Mouse (Mus musculus) ovary, adult 2 months (tissue): Measurements from ENCODE around the gene Soat2. TPM values are rescaled to one million over a fixed set of nuclear protein-coding genes. Genes with fewer than 3 reads are reported as not detected.

Experiments
- polyA plus RNA-seq: library from polyadenylated mRNA; depleted of rRNA; stranded (reverse); fragments of >200 nt; gene quantifications from 2 replicates; pipeline ENCODE4 v1.2.3, GENCODE M21; 2012; rRNA removed

Soat2 gene
- 2.1 and 2.9 TPM in 2 replicates for polyA plus RNA-seq

DNA sequence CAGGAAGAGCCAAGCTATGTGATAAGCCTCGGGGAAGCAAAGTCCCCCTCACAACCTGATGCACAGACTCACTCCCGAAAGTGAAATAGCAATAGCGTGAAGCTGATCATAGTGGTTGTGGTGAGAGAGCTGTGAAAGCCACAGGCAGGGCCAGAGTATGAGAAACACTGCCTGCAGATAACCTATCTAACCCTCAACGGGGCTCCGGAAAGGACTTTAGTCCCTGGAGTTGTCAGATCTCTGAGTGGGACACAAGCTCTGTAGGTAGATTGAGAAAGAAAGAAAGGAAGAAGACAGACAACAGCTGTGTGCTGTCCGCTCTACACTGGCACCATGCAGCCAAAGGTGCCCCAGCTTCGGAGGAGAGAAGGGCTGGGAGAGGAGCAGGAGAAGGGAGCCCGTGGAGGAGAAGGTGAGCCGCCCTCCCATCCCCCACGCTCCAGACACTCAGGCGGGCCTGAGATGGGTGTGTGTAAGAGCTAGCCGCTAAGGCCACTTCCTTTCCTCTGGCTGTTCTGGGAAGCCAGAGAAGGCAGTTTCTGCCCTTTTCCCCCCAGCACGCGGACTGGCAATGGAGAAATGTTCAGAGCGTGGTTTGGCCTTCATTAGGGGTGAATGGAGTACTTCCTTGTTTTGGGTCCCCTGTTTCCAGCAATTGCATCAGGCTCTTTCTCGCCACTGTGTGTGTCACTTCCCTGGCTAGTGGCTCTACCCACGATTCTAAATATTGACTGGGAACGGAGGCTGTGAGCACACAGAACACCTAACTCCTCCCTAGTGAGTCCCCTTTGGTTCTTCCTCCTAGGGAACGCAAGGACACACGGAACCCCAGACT, at the start of gene Soat2:
TSS of gene Soat2 (plus strand) at position 226 of the 835 bp plus-strand sequence.

DNA sequence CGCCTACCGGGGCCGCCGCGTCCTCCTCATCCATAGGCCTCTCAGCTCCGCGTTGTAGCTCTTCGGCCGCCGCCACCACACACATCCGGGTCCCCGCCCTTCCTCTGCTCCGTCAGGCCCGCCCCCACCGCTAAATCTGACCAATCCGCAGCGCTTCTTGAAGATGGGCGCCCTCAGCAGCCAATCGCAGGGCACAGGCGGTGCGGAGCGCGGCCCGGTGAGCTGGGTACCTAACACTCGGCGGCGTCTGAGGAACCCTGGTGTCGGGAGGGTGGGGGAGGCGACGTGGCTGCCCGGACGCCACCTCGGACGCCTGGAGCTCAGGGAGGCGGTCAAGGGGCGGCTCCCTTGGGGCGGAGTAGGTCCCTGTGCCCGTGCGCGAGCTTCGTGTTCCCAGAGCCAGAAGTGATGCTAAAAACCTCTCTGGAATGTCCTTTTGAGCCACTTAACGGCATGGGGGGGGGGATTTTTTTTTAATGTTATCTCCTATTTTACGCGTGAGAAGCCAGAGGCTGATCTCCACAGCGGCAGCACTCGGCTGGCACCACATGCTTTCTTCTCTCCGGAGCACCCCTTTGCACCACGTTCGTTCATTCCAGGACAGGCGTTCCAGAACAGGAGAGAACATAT, 14.1 kb upstream of the Soat2 start, which contains the start of gene Spryd3:
TSS of gene Spryd3 (minus strand) at position 106 of the 630 bp plus-strand sequence.

DNA sequence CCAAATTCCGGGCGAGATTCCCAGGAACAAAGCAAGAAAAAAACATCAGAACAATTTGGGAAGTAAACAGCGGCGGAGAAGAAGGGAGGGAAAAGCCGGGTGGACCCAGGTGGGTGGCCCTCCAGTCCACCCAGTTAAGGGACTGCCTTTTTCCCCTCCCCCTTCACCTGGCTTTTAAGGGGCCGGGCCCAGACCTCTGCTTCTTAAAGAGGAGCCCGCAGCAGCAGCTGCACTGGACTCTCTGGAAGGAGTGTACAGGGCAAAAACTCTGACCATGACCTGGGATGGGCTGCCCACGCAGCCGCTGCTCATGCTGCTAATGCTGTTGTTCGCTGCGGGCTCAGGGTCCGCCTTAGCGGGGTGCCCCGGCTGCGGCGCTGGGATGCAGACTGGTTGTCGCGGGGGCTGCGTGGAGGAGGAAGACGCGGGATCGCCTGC, 6.0 kb upstream of the Soat2 start, which contains the start of gene Igfbp6:
TSS of gene Igfbp6 (plus strand) at position 89 of the 438 bp plus-strand sequence.

DNA sequence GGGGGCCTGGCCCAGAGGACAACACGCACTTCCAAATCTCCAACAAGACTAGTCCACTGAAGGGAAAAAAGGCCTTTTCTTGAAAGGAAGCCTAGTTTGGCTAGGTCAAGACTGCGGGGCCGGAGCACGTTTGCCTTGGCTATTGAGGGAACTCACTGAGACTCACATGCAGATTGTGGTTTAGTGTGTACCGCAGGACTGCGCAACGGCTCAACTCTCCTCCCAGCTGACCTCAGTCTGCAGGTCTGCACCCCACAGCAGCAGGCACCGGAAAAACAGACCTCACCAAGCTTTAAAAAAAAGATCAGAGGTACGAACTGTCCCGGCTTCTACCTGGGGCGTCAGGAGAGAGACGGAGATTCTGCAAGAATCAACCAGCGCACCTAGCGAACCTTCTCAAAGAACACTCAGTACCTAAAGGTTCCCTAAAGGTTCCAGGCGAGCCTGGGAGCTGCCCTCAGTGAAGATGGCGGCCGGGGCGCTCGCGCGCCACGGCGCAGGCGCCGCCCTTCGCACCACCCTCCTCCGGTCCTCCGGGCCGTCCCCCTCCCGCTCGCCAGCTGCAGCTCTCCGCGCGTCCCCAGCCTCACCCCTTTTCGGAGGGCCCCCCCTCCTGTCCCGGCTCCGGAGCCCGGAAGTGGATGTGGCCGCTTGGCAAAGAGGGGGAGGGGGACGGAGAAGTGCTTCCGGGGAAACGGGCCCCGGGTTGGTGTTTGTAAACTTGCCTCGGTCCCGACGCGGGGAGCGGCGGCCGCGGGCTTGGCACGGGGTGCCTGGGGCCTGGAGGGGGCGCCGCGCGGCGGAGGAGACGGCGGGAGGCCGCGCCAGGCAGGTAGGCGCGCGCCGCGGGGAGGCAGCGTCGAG, 52.9 kb downstream of the Soat2 start, which contains the start of gene Zfp740:
TSS of gene Zfp740 (plus strand) at position 279 of the 864 bp plus-strand sequence.

DNA sequence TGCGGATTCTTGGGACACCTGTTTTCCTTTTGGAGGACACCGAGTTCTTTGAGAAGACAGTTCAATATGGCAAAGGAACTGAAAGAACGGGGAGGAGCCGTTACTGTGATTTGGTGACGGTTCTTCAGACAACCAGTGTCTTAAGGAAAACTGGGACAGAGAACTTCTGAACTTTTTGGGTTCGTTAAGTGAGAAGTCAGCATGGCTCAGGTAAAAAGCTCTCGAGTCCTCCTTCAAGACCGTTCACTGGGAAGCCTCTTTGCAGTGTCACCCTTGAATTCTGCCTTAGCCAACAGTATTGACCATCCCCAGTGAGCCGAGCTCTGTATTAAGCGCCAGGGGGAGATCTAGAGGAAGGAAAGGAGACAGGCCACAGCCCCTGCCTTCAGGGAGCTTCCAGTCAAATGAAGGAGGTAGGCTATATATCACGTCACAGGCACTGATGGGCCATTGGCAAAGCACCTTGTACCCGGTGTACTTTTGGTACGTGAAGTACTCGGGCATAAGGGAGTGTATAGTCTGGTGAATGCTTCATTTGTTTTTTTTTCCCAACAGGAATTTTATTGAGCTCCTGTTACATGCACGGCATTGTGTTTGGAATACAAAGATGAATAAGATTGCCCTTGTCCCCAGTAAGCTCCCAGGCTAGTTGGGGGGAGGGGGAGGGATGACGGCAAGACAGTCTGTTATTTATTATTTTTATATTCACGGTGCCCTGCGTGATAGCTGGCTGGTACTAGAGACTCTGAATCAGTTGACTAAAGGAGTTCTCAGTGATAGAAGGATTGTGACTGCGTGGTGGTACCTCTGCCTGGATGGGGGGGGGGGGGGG, 54.6 kb downstream of the Soat2 start, which contains the start of gene Csad:
TSS of gene Csad (minus strand) at position 51 of the 832 bp plus-strand sequence.

Other genes with a start within 250 kb of the Soat2 start
- 0.17 and 0.18 TPM in 2 replicates for gene Krt4, start 225.8 kb upstream of the Soat2 start, polyA plus RNA-seq
- 5.7 and 6.6 TPM in 2 replicates for gene Krt79, start 210.2 kb upstream of the Soat2 start, polyA plus RNA-seq
- gene Krt78, start 196.2 kb upstream of the Soat2 start, polyA plus RNA-seq, result 0.05 TPM in 1 of 2 replicates, not detected in the other
- 138 and 174 TPM in 2 replicates for gene Krt8, start 146.0 kb upstream of the Soat2 start, polyA plus RNA-seq
- gene Krt18, start 122.3 kb upstream of the Soat2 start, polyA plus RNA-seq, result 119 and 120 TPM in 2 replicates
- gene Eif4b, start 76.8 kb upstream of the Soat2 start, polyA plus RNA-seq, result 103 and 118 TPM in 2 replicates
- gene Tns2, start 50.1 kb upstream of the Soat2 start, polyA plus RNA-seq, result 64.5 and 83.6 TPM in 2 replicates
- 41.3 and 46.7 TPM in 2 replicates for gene Spryd3, start 14.3 kb upstream of the Soat2 start, polyA plus RNA-seq
- 333 and 349 TPM in 2 replicates for gene Igfbp6, start 6.2 kb upstream of the Soat2 start, polyA plus RNA-seq
- 33.0 and 35.9 TPM in 2 replicates for gene Zfp740, start 52.7 kb downstream of the Soat2 start, polyA plus RNA-seq
- gene Csad, start 54.2 kb downstream of the Soat2 start, polyA plus RNA-seq, result 137 and 169 TPM in 2 replicates
- gene Itgb7, start 81.4 kb downstream of the Soat2 start, polyA plus RNA-seq, result 5.7 and 6.7 TPM in 2 replicates
- gene Rarg, start 107.0 kb downstream of the Soat2 start, polyA plus RNA-seq, result 57.9 and 65.1 TPM in 2 replicates
- gene Gm9918, start 120.0 kb downstream of the Soat2 start, polyA plus RNA-seq, result 0.77 and 1.0 TPM in 2 replicates
- 119 and 129 TPM in 2 replicates for gene Mfsd5, start 128.9 kb downstream of the Soat2 start, polyA plus RNA-seq
- gene Espl1, start 145.7 kb downstream of the Soat2 start, polyA plus RNA-seq, result 12.0 and 16.4 TPM in 2 replicates
- gene Pfdn5, start 175.6 kb downstream of the Soat2 start, polyA plus RNA-seq, result 77.8 and 110 TPM in 2 replicates
- 58.9 and 73.8 TPM in 2 replicates for gene Myg1, start 181.2 kb downstream of the Soat2 start, polyA plus RNA-seq
- gene Aaas, start 200.2 kb downstream of the Soat2 start, polyA plus RNA-seq, result 44.6 and 50.1 TPM in 2 replicates
- 1.7 and 2.3 TPM in 2 replicates for gene Sp7, start 216.7 kb downstream of the Soat2 start, polyA plus RNA-seq